In genomic region chr10:118947724-118948123, GRCm38 (mm10) we compare ENCODE assay signal across 12 mouse cellular contexts.
DNase-seq lines count a peak whose midpoint lies in the region; TF ChIP-seq lines count a peak whose summit lies in the region.
"Had no signal": no experiment of that assay in that cellular context is flagged by ENCODE, and none has a peak within 500 bp of the region (broad histone marks: within the 10 kb centered on the region; RNA-seq: fewer than 3 reads in every experiment).

No protein-coding gene starts in this region.

- TF ChIP-seq CTCF in layer of hippocampus, adult 2 months (conservative IDR thresholded peaks at IDR 0.05), result no peak
- TF ChIP-seq CTCF in left cerebral cortex, adult 2 months (IDR thresholded peaks at IDR 0.05), result no peak

- DNase-seq in heart, adult 8-10 months (ENCODE audit: low spot score), result peak; percentile 42
- DNase-seq in heart, postnatal 25 days (ENCODE audit: low spot score), result no peak
- peak; percentile 20 for DNase-seq in fibroblast of lung, adult 2 months (ENCODE audit: low read depth)
- DNase-seq in kidney, adult 8-10 months, result peak; percentile 41 to 44
- peak; percentile 54 for DNase-seq in skeletal muscle tissue, adult 2 months (ENCODE audit: low read depth, low spot score)
- DNase-seq in left cerebral cortex, postnatal 10 days (ENCODE audit: extremely low spot score in 1 of 2, low spot score in 2 of 2), result no peak
- no peak for DNase-seq in layer of hippocampus, adult 2 months (ENCODE audit: low spot score in 2 of 2)
- no peak for DNase-seq in left cerebral cortex, adult 2 months (ENCODE audit: extremely low spot score in 1 of 2, low spot score in 2 of 2)

- H3K4me3 ChIP-seq in layer of hippocampus, adult 2 months, result no peak overlapping the region
- no peak overlapping the region for H3K4me3 ChIP-seq in left cerebral cortex, adult 2 months
- H3K4me3 ChIP-seq: embryonic facial prominence, embryonic 13.5 days; liver, embryonic 15.5 days; midbrain, embryonic 15.5 days; stomach, embryonic 15.5 days had no signal

- H3K27ac ChIP-seq in layer of hippocampus, adult 2 months, result no peak overlapping the region
- H3K27ac ChIP-seq in left cerebral cortex, adult 2 months, result no peak overlapping the region
- H3K27ac ChIP-seq: embryonic facial prominence, embryonic 13.5 days; liver, embryonic 15.5 days; midbrain, embryonic 15.5 days; stomach, embryonic 15.5 days had no signal

- intact Hi-C loops in heart, postnatal 25 days (cut with DNase I), result no loop called here
- intact Hi-C loops in left cerebral cortex, postnatal 10 days (cut with DNase I), result no loop called here
- intact Hi-C loops in left cerebral cortex, adult 2 months (cut with DNase I), result no loop called here

Comparison
In these comparisons a context has a peak if more than half of its experiments do, and no peak if none do; other contexts are left out.
1. DNase-seq: peak in heart, adult 8-10 months (single experiment), fibroblast of lung, adult 2 months (single experiment), kidney, adult 8-10 months (2 of 2) and skeletal muscle tissue, adult 2 months (single experiment); none in heart, postnatal 25 days (single experiment), left cerebral cortex, postnatal 10 days (0 of 2), layer of hippocampus, adult 2 months (0 of 2) and left cerebral cortex, adult 2 months (0 of 2).